Mouse (Mus musculus) limb, embryonic 14.5 days (tissue): ENCODE results near the gene Rabgap1l. TPM values are rescaled to one million over a fixed set of nuclear protein-coding genes. Genes with fewer than 3 reads are reported as not detected.
A peak's percentile ranks its signal among the peaks of the same experiment; 100 is the strongest.

Experiments
- ATAC-seq: fragments of 200-750 bp; cut with Nextera tagmentation; 2 replicates; pipeline ENCODE4 v1.8.0; 2017; ENCODE audit warnings: low read depth, moderate number of reproducible peaks, moderate TSS enrichment; ENCODE audit not compliant: low FRiP score
- DNase-seq: peaks from one replicate; pipeline ENCODE4 v3.0.0-alpha.2; 2015; ENCODE audit warnings: low spot score
- H3K27ac ChIP-seq: fragments of 300-500 bp; sonication (generic); replicated peaks from 2 replicates; pipeline ENCODE4 v1.5.1; 2014; ENCODE audit warnings: low read depth, mild to moderate bottlenecking, low read length, moderate library complexity, mixed read lengths
- H3K27me3 ChIP-seq: fragments of 300-500 bp; sonication (generic); 2 replicates; pipeline ENCODE4 v1.6.1; 2014; ENCODE audit warnings: low read length, mixed read lengths; ENCODE audit not compliant: control insufficient read depth, insufficient read depth
- H3K36me3 ChIP-seq: fragments of 300-500 bp; sonication (generic); 2 replicates; pipeline ENCODE4 v1.6.1; 2014; ENCODE audit warnings: mild to moderate bottlenecking, low read length, moderate library complexity, mixed read lengths; ENCODE audit not compliant: control insufficient read depth, insufficient read depth
- H3K4me1 ChIP-seq: fragments of 300-500 bp; sonication (generic); 2 replicates; pipeline ENCODE4 v1.6.1; 2014; ENCODE audit warnings: antibody characterized with exemption, low read length, mixed read lengths; ENCODE audit not compliant: control insufficient read depth, insufficient read depth
- H3K4me2 ChIP-seq: fragments of 300-500 bp; sonication (generic); replicated peaks from 2 replicates; pipeline ENCODE4 v1.6.1; 2014; ENCODE audit warnings: low read depth, mild to moderate bottlenecking, low read length, moderate library complexity; ENCODE audit not compliant: severe bottlenecking
- H3K4me3 ChIP-seq: fragments of 300-500 bp; sonication (generic); replicated peaks from 2 replicates; pipeline ENCODE4 v1.5.1; 2014; ENCODE audit warnings: low read length
- H3K9ac ChIP-seq: fragments of 300-500 bp; sonication (generic); 2 replicates; pipeline ENCODE4 v1.6.1; 2014; ENCODE audit warnings: mild to moderate bottlenecking, low read depth, low read length, moderate library complexity; ENCODE audit not compliant: severe bottlenecking
- H3K9me3 ChIP-seq: fragments of 300-500 bp; sonication (generic); 2 replicates; pipeline ENCODE4 v1.6.1; 2016; ENCODE audit warnings: low read length; ENCODE audit not compliant: control insufficient read depth
- POLR2A ChIP-seq: fragments of 200-500 bp; IDR thresholded peaks from 2 replicates; pipeline ENCODE4 v1.8.0; 2012; ENCODE audit warnings: inconsistent platforms, mild to moderate bottlenecking, moderate library complexity, borderline replicate concordance; ENCODE audit not compliant: insufficient read depth, insufficient read length; ENCODE audit errors: extremely low read depth
- WGBS: fragments of 180-500 bp; shearing (Covaris S2); extraction: QIAGEN DNeasy Blood & Tissue Kit; methylation state at CpG from one replicate; pipeline ENCODE4 v1.1.7; 2014; 5-methylcytosine and 5-hydroxymethylcytosine counted together
- polyA plus RNA-seq, 2 experiments: library from polyadenylated mRNA; depleted of rRNA in 1 of 2; stranded (reverse) in 1 of 2; unstranded in 1 of 2; fragments of >200 nt; fragmentation: Nextera tagmentation in 1 of 2; extraction: Ambion mirVana in 1 of 2; gene quantifications; 2 replicates each; pipeline versions ENCODE4 v1.2.1 to v1.2.3; 2012 to 2014

Gene Rabgap1l
- polyA plus RNA-seq, 2 experiments = 13.3 to 19.3 TPM

- H3K27me3 ChIP-seq = no peaks in the 10 kb centered on the region
- peak; percentile 81 for DNase-seq
- 25% methylated on average over 4 of the region's 4 CpGs for WGBS
These were observed 562.0 kb downstream of the Rabgap1l start for GRCm38 (mm10) chr1:160231013-160231412.

GRCm38 (mm10) chr1:160227850-160228249 is 565.2 kb downstream of the Rabgap1l start:
- Histone ChIP-seq H3K4me2 (no peak overlapping the region), H3K4me3 (no peak overlapping the region), H3K9me3 (no peaks in the 10 kb centered on the region), H3K27me3 (no peaks in the 10 kb centered on the region), H3K36me3 (no peaks in the 10 kb centered on the region), H3K9ac (no peak overlapping the region), H3K4me1 (peaks cover 4% of the 10 kb centered on the region; the same call in 1 of the 2 replicates), H3K27ac (no peak overlapping the region)
- no peak for TF ChIP-seq POLR2A
- DNase-seq = no peak
- no peak for ATAC-seq

More at GRCm38 (mm10) chr1:160231013-160231412, 562.0 kb downstream of the Rabgap1l start:
- no peak overlapping the region for H3K27ac ChIP-seq
- H3K36me3 ChIP-seq = no peaks in the 10 kb centered on the region
- no peak overlapping the region for H3K4me2 ChIP-seq
- no peak overlapping the region for H3K9ac ChIP-seq
- no peak for ATAC-seq
- no peak for TF ChIP-seq POLR2A
- peaks cover 4% of the 10 kb centered on the region; the same call in 1 of the 2 replicates for H3K4me1 ChIP-seq
- H3K9me3 ChIP-seq = no peaks in the 10 kb centered on the region
- H3K4me3 ChIP-seq = no peak overlapping the region

GRCm38 (mm10) chr1:160227196-160227595 is 565.8 kb downstream of the Rabgap1l start:
- Histone ChIP-seq H3K27me3 (no peaks in the 10 kb centered on the region), H3K36me3 (no peaks in the 10 kb centered on the region), H3K9me3 (no peaks in the 10 kb centered on the region), H3K4me1 (peaks cover 4% of the 10 kb centered on the region; the same call in 1 of the 2 replicates), H3K9ac (no peak overlapping the region), H3K4me3 (no peak overlapping the region), H3K27ac (no peak overlapping the region), H3K4me2 (no peak overlapping the region)
- WGBS = 89% methylated on average over 4 of the region's 4 CpGs
- ATAC-seq (no peak), DNase-seq (no peak)
- no peak for TF ChIP-seq POLR2A

- ATAC-seq (no peak), DNase-seq (peak; percentile 28)
- H3K4me3 ChIP-seq = no peak overlapping the region
- H3K27ac ChIP-seq = no peak overlapping the region
- H3K4me2 ChIP-seq = no peak overlapping the region
- TF ChIP-seq POLR2A = no peak
- no peaks in the 10 kb centered on the region for H3K9me3 ChIP-seq
- no peak overlapping the region for H3K9ac ChIP-seq
- H3K27me3 ChIP-seq = no peaks in the 10 kb centered on the region
- 41% methylated on average over 2 of the region's 2 CpGs for WGBS
- H3K36me3 ChIP-seq = no peaks in the 10 kb centered on the region
- no peaks in the 10 kb centered on the region for H3K4me1 ChIP-seq
These were observed 568.9 kb downstream of the Rabgap1l start for GRCm38 (mm10) chr1:160224093-160224492.

- no peak overlapping the region for H3K4me3 ChIP-seq
- TF ChIP-seq POLR2A = no peak
- ATAC-seq (no peak), DNase-seq (no peak)
- no peaks in the 10 kb centered on the region for H3K4me1 ChIP-seq
- H3K4me2 ChIP-seq = no peak overlapping the region
- 89% methylated on average over 3 of the region's 3 CpGs for WGBS
- H3K27ac ChIP-seq = no peak overlapping the region
- H3K27me3 ChIP-seq = no peaks in the 10 kb centered on the region
- H3K36me3 ChIP-seq = no peaks in the 10 kb centered on the region
- H3K9ac ChIP-seq = no peak overlapping the region
- no peaks in the 10 kb centered on the region for H3K9me3 ChIP-seq
These were observed 575.1 kb downstream of the Rabgap1l start for GRCm38 (mm10) chr1:160217898-160218297.

GRCm38 (mm10) chr1:160214171-160214570 is 578.8 kb downstream of the Rabgap1l start:
- 87% methylated on average over 7 of the region's 7 CpGs for WGBS

More at GRCm38 (mm10) chr1:160214171-160214570, 578.8 kb downstream of the Rabgap1l start:
- Histone ChIP-seq H3K27me3 (no peaks in the 10 kb centered on the region), H3K4me1 (peaks cover 10% of the 10 kb centered on the region), H3K36me3 (no peaks in the 10 kb centered on the region), H3K4me2 (no peak overlapping the region), H3K9me3 (no peaks in the 10 kb centered on the region), H3K27ac (no peak overlapping the region), H3K4me3 (no peak overlapping the region), H3K9ac (no peak overlapping the region)
- ATAC-seq (no peak), DNase-seq (no peak)
- no peak for TF ChIP-seq POLR2A
